Mouse (Mus musculus) olfactory bulb, adult 2 months (tissue): Measurements from ENCODE around the gene Lhfpl5. TPM values are rescaled to one million over a fixed set of nuclear protein-coding genes. Genes with fewer than 3 reads are reported as not detected.

Experiments used
- H3K27ac ChIP-seq: fragments of 200-500 bp; 2 replicates; pipeline ENCODE4 v1.5.1; 2012; ENCODE audit warnings: low read depth, low read length; ENCODE audit not compliant: insufficient read depth
- H3K4me1 ChIP-seq: fragments of 200-500 bp; 2 replicates; pipeline ENCODE4 v1.6.1; 2012; ENCODE audit warnings: low read length; ENCODE audit not compliant: control insufficient read depth, insufficient read depth
- H3K4me3 ChIP-seq: fragments of 200-500 bp; 2 replicates; pipeline ENCODE4 v1.5.1; 2012; ENCODE audit warnings: mild to moderate bottlenecking, low read depth, low read length, moderate library complexity; ENCODE audit not compliant: insufficient read depth
- CTCF ChIP-seq: fragments of 200-500 bp; IDR thresholded peaks from 2 replicates; pipeline ENCODE4 v1.5.1; 2012; ENCODE audit warnings: low read depth, mild to moderate bottlenecking, low read length, moderate library complexity; ENCODE audit not compliant: insufficient read depth
- POLR2A ChIP-seq: fragments of 200-500 bp; IDR thresholded peaks from 2 replicates; pipeline ENCODE4 v1.6.1; 2012; ENCODE audit warnings: mild to moderate bottlenecking, low read depth, low read length, moderate library complexity; ENCODE audit not compliant: insufficient read depth
- WGBS: fragments of 180-500 bp; shearing (Covaris S2); methylation state at CpG from one replicate; pipeline ENCODE4 v1.1.7; 2018; 5-methylcytosine and 5-hydroxymethylcytosine counted together
- polyA plus RNA-seq: library from polyadenylated mRNA; stranded (reverse); fragments of >200 nt; gene quantifications from 2 replicates; pipeline ENCODE4 v1.2.4, GENCODE M21; 2012; ENCODE audit warnings: low replicate concordance; ENCODE audit not compliant: missing spikeins, insufficient read depth, insufficient read length

The Lhfpl5 gene
- polyA plus RNA-seq, 1 experiment, result not detected

- Histone ChIP-seq H3K4me3 (no peak overlapping the region), H3K4me1 (0 out of 2 replicates have a peak, but pooled peaks cover 1% of the 10 kb centered on the region), H3K27ac (no peak overlapping the region)
- 57% methylated on average over 3 of the region's 3 CpGs for WGBS
- TF ChIP-seq POLR2A, result no peak
- TF ChIP-seq CTCF, result no peak
Observed at GRCm38 (mm10) chr17:28567541-28567940, 7.9 kb upstream of the Lhfpl5 start.

GRCm38 (mm10) chr17:28571868-28572267 lies 3.6 kb upstream of the Lhfpl5 start:
- Histone ChIP-seq H3K27ac (no peak overlapping the region), H3K4me1 (peaks cover 13% of the 10 kb centered on the region), H3K4me3 (no peak overlapping the region)
- TF ChIP-seq POLR2A (no peak), CTCF (no peak)
- 80% methylated on average over 3 of the region's 3 CpGs for WGBS

GRCm38 (mm10) chr17:28572521-28572920 lies 2.9 kb upstream of the Lhfpl5 start:
- Histone ChIP-seq H3K4me1 (peaks cover 17% of the 10 kb centered on the region), H3K27ac (no peak overlapping the region), H3K4me3 (no peak overlapping the region)
- TF ChIP-seq CTCF, result no peak
- no peak for TF ChIP-seq POLR2A
- WGBS, result 84% methylated on average over 7 of the region's 7 CpGs

GRCm38 (mm10) chr17:28572941-28573340 lies 2.5 kb upstream of the Lhfpl5 start:
- TF ChIP-seq POLR2A, result no peak
- TF ChIP-seq CTCF, result no peak
- Histone ChIP-seq H3K4me3 (no peak overlapping the region), H3K4me1 (peaks cover 17% of the 10 kb centered on the region), H3K27ac (no peak overlapping the region)
- WGBS, result 62% methylated on average over 6 of the region's 6 CpGs

- Histone ChIP-seq H3K4me1 (peaks cover 15% of the 10 kb centered on the region), H3K27ac (no peak overlapping the region), H3K4me3 (no peak overlapping the region)
- 24% methylated on average over 9 of the region's 9 CpGs for WGBS
- TF ChIP-seq POLR2A (no peak), CTCF (no peak)
Observed at GRCm38 (mm10) chr17:28580396-28580795, 5.0 kb downstream of the Lhfpl5 start.

- TF ChIP-seq CTCF, result no peak
- no peak for TF ChIP-seq POLR2A
- WGBS, result 66% methylated on average over 2 of the region's 2 CpGs
Observed at GRCm38 (mm10) chr17:28581056-28581455, 5.6 kb downstream of the Lhfpl5 start.

GRCm38 (mm10) chr17:28586509-28586908 lies 11.1 kb downstream of the Lhfpl5 start:
- H3K4me3 ChIP-seq, result no peak overlapping the region
- H3K4me1 ChIP-seq, result no peaks in the 10 kb centered on the region; the same call in 1 of the 2 replicates
- TF ChIP-seq CTCF, result no peak
- 72% methylated on average over 3 of the region's 3 CpGs for WGBS
- no peak overlapping the region for H3K27ac ChIP-seq

More at GRCm38 (mm10) chr17:28581056-28581455, 5.6 kb downstream of the Lhfpl5 start:
- Histone ChIP-seq H3K4me1 (peaks cover 9% of the 10 kb centered on the region; the same call in 1 of the 2 replicates), H3K4me3 (no peak overlapping the region), H3K27ac (no peak overlapping the region)

GRCm38 (mm10) chr17:28588591-28588990 lies 13.2 kb downstream of the Lhfpl5 start:
- no peaks in the 10 kb centered on the region; the same call in 1 of the 2 replicates for H3K4me1 ChIP-seq
- whole genome bisulfite sequencing, result 46% methylated on average over 2 of the region's 2 CpGs
- no peak overlapping the region for H3K27ac ChIP-seq
- no peak for TF ChIP-seq POLR2A
- TF ChIP-seq CTCF, result no peak
- H3K4me3 ChIP-seq, result no peak overlapping the region

GRCm38 (mm10) chr17:28590596-28590995 lies 15.2 kb downstream of the Lhfpl5 start:
- Histone ChIP-seq H3K27ac (no peak overlapping the region), H3K4me3 (no peak overlapping the region), H3K4me1 (peaks cover 2% of the 10 kb centered on the region; the same call in 1 of the 2 replicates)
- TF ChIP-seq POLR2A (no peak), CTCF (no peak)
- 81% methylated on average over 3 of the region's 3 CpGs for WGBS

- TF ChIP-seq CTCF, result no peak
- no peak for TF ChIP-seq POLR2A
- 92% methylated on average over 5 of the region's 5 CpGs for WGBS
- H3K27ac ChIP-seq, result no peak overlapping the region
- no peak overlapping the region for H3K4me3 ChIP-seq
- H3K4me1 ChIP-seq, result peaks cover 2% of the 10 kb centered on the region; the same call in 1 of the 2 replicates
Observed at GRCm38 (mm10) chr17:28591476-28591875, 16.0 kb downstream of the Lhfpl5 start.
